Mouse (Mus musculus): ENCODE results near the gene Tmem201. TPM values are rescaled to one million over a fixed set of nuclear protein-coding genes. Genes with fewer than 3 reads are reported as not detected.

Gene Tmem201
- polyA plus RNA-seq (2016; fragmentation: Nextera tagmentation; extraction: Ambion mirVana): 50.7 and 52.1 TPM in 2 replicates

DNA sequence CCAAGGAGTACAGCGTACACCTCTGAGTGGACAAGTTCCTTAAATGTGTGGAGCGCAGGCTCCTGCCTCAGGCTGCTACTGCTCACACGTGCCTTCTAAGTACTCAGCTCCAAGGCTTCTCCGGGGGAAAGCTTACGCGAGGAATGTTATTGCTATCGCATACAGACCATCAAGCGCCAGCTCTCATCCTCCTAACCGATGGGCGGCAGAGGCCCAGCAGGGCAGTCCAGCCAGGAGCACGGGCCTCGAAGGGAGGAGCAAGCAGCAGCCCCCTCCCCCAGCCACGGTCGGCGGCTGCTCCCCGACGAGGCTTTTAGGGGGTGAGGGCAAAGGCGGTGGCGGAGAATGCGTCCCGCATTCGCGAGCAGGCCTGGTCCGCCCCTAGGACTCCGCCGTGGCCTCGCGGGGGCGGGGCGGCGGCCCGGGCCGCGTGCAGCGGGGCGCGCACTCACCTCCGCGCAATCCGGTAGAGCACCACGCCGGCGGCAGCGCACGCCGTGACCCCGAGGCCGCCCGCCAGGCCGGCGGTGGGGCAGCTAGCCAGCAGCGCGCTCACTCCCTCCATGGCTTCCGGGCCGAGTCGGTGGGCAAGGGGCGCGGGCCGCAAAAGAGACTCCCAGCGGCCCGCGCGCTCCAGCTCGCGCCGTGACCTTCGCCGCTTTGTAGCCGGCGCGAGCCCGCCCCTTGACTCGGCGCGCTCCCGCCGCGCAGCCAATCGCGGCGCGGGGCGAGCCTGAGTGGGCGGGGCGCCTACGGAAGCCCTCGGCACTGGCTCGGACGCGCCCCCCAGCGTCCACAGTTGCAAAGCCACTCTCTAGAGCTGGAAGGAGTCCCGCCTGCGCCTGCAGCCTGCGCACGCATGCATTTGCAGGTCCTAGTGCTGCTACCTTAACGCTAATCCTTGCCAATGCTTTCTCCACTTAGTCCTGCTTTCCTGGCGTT, at the start of gene Tmem201:
Tmem201 (minus strand) TSS at position 662 of the 942 bp plus-strand sequence.
- under 1% methylated on average over 97 of the region's 97 CpGs for WGBS
- Histone ChIP-seq H3K4me3 (peak within 1 kb of the TSS; percentile 88), H3K27me3 (ENCODE audit: low read depth, poor library complexity, severe bottlenecking) (no peaks in the 10 kb centered on the region), H3K4me1 (peaks cover 53% of the 10 kb centered on the region), H3K9me3 (replicated peaks) (no peaks in the 10 kb centered on the region), H3K27ac (peak within 1 kb of the TSS; percentile 96), H3K36me3 (peaks cover 34% of the 10 kb centered on the region)
- DNase-seq (ENCODE audit: low spot score): peak; percentile 96

DNA sequence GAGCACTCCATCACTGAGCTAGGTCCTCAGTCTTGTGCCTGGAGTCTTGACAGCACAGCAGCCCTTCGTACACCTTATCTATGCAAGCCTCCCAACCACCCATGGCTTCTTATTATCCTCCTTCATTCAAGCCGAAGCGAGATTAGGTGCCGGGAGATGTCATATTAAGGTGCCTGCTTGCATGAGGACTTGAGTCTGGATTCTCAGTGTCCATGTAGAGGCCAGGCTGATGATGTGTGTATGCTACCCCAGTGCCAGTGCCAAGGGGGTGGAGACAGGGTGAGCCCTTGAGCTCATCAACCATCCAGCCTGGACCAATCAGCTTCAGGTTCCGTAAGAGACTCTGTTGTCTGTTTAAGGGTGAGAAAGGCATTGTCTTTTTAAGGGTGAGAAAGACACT, 47.1 kb upstream of the Tmem201 start:
- no peak for DNase-seq (ENCODE audit: low spot score)
- Histone ChIP-seq H3K27ac (no peak overlapping the region), H3K27me3 (ENCODE audit: low read depth, poor library complexity, severe bottlenecking) (no peaks in the 10 kb centered on the region), H3K9me3 (replicated peaks) (no peaks in the 10 kb centered on the region), H3K36me3 (no peaks in the 10 kb centered on the region), H3K4me3 (no peak overlapping the region), H3K4me1 (peaks cover 8% of the 10 kb centered on the region; the same call in 1 of the 2 replicates)
- WGBS: 90% methylated on average over 5 of the region's 5 CpGs

DNA sequence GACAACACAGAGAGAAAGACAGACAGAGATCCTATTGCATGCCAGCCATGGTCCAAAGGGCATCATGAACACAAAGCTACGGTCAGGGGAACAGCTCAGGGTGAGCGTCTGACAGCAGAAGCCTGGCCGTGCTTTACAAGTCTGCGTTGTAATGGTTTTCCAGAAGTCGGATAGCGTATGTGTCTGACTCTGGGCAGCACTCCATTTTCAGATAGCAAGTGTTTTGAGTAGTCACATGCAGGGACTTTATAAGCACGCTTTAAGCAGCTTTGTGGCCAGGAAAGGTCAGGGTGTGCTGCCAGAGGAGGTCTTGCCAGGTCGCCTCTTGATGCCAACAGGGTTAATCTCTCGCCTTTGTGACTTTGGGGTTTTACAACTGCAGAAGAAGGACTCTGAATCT, 46.5 kb upstream of the Tmem201 start:
- no peaks in the 10 kb centered on the region for H3K9me3 ChIP-seq (replicated peaks)
- 84% methylated on average over 9 of the region's 9 CpGs for WGBS
- no peak overlapping the region for H3K27ac ChIP-seq
- no peak overlapping the region for H3K4me3 ChIP-seq
- H3K4me1 ChIP-seq: 0 out of 2 replicates have a peak, but pooled peaks cover 3% of the 10 kb centered on the region
- DNase-seq (ENCODE audit: low spot score): no peak
- no peaks in the 10 kb centered on the region for H3K27me3 ChIP-seq (ENCODE audit: low read depth, poor library complexity, severe bottlenecking)
- no peaks in the 10 kb centered on the region for H3K36me3 ChIP-seq

DNA sequence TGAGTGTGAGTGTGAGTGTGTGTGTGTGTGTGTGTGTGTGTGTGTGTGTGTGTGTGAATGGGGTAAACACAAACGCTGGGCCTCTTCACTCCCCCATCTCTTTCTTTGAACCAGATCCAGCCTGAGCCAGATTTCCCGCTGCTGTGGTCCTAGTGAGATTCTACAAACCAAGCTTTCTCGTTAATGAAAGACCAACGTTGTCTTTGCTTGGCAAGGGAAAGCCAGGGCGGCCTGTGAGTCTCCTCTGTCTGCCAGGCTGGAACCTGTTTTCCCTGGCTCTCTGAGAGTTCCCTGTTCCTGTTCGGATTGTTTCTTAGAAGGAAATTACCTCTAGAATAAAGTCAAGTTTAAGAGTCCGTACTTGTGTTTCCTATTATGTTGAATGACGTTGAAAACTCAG, 45.1 kb upstream of the Tmem201 start:
- Histone ChIP-seq H3K9me3 (replicated peaks) (no peaks in the 10 kb centered on the region), H3K4me1 (0 out of 2 replicates have a peak, but pooled peaks cover 3% of the 10 kb centered on the region), H3K36me3 (no peaks in the 10 kb centered on the region), H3K27me3 (ENCODE audit: low read depth, poor library complexity, severe bottlenecking) (no peaks in the 10 kb centered on the region), H3K4me3 (no peak overlapping the region), H3K27ac (peak overlapping the region; percentile 4; the same call in 1 of the 2 replicates)
- DNase-seq (ENCODE audit: low spot score): no peak
- WGBS: 77% methylated on average over 8 of the region's 8 CpGs

DNA sequence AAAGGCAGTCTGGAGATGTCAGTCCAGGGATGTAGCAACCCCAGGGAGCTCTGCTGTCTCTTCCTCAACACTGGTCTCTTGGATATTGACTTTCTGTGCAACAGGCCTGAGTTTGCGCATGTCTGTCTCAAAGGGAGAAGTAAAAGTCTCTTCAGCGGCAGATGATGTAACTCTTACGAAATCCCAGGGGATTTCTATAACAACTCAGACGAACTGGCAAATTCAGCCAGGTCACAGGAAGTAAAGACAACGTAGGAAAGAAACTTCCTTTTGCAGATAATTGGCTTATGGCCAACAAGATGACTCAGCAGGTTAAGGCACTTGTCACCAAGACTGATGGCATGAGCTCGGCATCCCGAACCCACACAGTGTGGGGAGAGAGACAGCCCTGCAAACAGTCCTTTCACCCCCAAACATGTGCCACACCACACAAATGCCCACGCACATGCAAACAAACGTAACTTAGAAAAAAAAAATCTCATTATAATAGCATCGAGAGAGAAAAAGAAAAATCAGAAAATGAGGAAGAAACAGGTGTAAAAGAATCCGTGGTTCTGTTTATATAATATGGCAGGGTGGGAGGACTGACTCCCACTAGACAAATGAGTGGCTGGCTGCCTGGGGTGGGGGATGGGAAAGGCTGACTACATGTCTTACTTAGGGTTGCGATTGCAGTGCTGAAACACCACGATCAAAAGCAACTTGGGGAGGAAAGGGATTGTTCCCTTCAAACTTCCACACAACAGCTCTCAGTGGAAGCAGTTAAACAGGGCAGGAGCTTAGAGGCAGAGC, 42.9 kb upstream of the Tmem201 start:
- Histone ChIP-seq H3K4me1 (0 out of 2 replicates have a peak, but pooled peaks cover 6% of the 10 kb centered on the region), H3K4me3 (no peak overlapping the region), H3K27me3 (ENCODE audit: low read depth, poor library complexity, severe bottlenecking) (peaks cover 9% of the 10 kb centered on the region; the same call in 1 of the 2 replicates), H3K36me3 (no peaks in the 10 kb centered on the region), H3K27ac (no peak overlapping the region), H3K9me3 (replicated peaks) (no peaks in the 10 kb centered on the region)
- no peak for DNase-seq (ENCODE audit: low spot score)
- 83% methylated on average over 13 of the region's 13 CpGs for WGBS

DNA sequence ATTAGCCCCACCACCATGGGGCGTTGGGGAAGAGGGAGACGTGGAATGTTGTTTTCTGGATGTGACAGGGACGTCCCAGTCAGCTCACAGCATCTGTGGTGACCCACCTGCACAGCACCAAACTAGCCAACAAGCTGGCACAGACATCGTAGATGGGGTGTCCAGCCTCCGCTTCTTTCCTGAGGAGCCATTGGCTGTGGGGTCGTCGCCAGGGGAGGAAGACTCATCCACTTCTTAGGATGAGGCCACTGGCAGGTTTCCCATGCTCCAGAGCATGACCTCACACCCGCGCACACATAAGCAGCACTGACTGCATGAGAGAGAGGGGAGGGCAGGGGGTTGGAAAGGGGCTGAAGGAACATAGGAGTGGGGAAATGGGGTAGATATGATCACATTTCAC, 42.1 kb upstream of the Tmem201 start:
- no peaks in the 10 kb centered on the region for H3K36me3 ChIP-seq
- no peak overlapping the region for H3K27ac ChIP-seq
- no peak for DNase-seq (ENCODE audit: low spot score)
- no peak overlapping the region for H3K4me3 ChIP-seq
- H3K4me1 ChIP-seq: 0 out of 2 replicates have a peak, but pooled peaks cover 7% of the 10 kb centered on the region
- no peaks in the 10 kb centered on the region for H3K9me3 ChIP-seq (replicated peaks)
- 80% methylated on average over 9 of the region's 9 CpGs for WGBS
- H3K27me3 ChIP-seq (ENCODE audit: low read depth, poor library complexity, severe bottlenecking): peaks cover 10% of the 10 kb centered on the region; the same call in 1 of the 2 replicates

DNA sequence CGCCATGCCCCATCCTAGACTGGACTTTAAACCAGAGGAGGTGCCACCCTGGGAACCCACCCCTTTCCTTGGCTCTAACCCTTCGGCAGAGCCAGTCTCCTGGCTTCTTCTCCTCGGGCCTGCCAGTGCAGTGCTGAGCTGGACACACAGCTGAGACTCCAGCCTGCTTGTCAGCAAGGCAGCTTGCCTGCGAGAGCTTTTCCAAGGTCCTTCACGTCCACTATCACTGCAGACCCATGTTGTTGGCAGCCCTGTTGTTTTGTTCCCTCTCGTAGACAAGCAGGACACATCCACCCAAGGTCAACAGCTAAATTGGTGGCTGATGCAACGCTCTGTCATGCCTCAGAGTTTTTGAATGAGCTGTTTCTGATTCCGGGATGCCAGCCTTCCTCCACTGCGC, 39.3 kb upstream of the Tmem201 start:
- Histone ChIP-seq H3K27ac (no peak overlapping the region), H3K36me3 (no peaks in the 10 kb centered on the region), H3K9me3 (replicated peaks) (no peaks in the 10 kb centered on the region), H3K4me1 (peaks cover 28% of the 10 kb centered on the region), H3K4me3 (no peak overlapping the region), H3K27me3 (ENCODE audit: low read depth, poor library complexity, severe bottlenecking) (peaks cover 10% of the 10 kb centered on the region; the same call in 1 of the 2 replicates)
- DNase-seq (ENCODE audit: low spot score): no peak
- 86% methylated on average over 9 of the region's 9 CpGs for whole genome bisulfite sequencing

DNA sequence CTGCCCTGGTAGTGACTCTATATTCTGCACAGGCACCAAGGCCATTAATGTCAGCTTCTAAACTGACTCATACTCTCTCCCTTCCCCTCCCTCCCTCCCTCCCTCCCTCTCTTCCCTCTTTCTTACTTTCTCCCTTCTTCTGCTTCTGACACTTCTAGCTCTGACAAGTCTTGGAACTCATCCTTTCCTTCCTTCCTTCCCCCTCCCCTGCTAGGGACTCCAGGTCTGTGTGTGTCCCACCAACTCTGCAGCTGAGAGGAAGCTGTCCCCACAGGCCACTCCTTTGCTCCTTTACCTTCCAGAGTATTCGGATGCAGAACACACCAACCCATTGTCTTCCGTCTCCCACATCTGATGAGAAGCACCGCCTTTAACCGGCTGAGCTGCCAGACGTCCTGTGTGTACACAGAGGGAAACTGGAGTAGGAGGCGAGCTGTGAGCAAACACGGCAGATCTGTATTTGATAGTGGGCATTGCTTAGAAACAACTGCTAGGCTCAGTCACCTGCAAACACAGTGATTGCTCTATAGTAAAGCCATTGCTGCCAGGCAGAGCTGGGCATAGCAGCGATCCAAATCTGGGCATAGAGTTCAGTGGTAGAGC, 38.0 kb upstream of the Tmem201 start:
- no peak overlapping the region for H3K4me3 ChIP-seq
- no peaks in the 10 kb centered on the region for H3K36me3 ChIP-seq
- H3K9me3 ChIP-seq (replicated peaks): no peaks in the 10 kb centered on the region
- WGBS: 46% methylated on average over 8 of the region's 8 CpGs
- peaks cover 10% of the 10 kb centered on the region; the same call in 1 of the 2 replicates for H3K27me3 ChIP-seq (ENCODE audit: low read depth, poor library complexity, severe bottlenecking)
- no peak overlapping the region for H3K27ac ChIP-seq
- peaks cover 29% of the 10 kb centered on the region for H3K4me1 ChIP-seq
- DNase-seq (ENCODE audit: low spot score): no peak

DNA sequence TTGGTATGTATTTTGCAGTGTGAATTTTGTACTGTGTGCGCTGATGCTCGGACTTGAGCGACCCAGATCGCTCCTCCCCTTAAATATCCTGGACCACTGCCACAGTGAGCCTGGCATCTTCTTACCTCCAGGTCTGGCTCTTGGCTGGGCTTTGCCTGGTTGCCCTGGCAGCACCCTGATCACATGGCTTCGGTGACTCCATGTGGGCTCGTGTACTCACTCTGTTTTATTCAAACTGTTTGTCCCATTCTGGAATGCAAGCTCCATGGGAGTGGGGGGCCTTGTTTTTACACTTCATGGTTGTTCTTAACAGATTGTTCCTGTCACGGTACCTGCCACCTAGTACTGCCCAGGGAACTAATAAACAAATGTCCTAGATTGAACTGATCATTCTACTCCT, 37.5 kb upstream of the Tmem201 start:
- no peaks in the 10 kb centered on the region for H3K9me3 ChIP-seq (replicated peaks)
- DNase-seq (ENCODE audit: low spot score): no peak
- no peak overlapping the region for H3K4me3 ChIP-seq
- no peaks in the 10 kb centered on the region for H3K36me3 ChIP-seq
- 78% methylated on average over 7 of the region's 7 CpGs for WGBS
- peaks cover 10% of the 10 kb centered on the region; the same call in 1 of the 2 replicates for H3K27me3 ChIP-seq (ENCODE audit: low read depth, poor library complexity, severe bottlenecking)
- no peak overlapping the region for H3K27ac ChIP-seq
- H3K4me1 ChIP-seq: peaks cover 29% of the 10 kb centered on the region

DNA sequence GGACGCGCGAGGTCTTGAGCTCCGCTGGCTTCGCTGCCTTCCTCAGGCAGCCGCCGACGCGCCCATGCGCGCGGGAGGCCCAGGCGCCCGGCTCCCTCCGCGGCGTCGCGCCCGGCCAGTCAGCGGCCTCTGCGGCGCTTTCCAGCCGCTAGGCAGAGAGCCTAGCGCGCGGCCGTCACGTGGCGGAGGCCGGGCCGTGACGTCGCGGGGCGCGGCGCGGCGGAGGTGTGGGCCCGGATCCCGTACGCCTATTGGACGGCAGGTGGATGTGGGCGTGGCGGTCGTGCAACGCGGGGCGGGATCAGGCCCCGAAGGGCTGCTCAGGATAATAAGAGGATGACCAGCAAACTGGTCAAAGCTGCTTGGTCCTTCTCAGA, 36.2 kb upstream of the Tmem201 start, which contains the start of gene Slc25a33:
Slc25a33 (minus strand) TSS at position 184 of the 377 bp plus-strand sequence.
- Histone ChIP-seq H3K36me3 (no peaks in the 10 kb centered on the region), H3K4me3 (peak within 1 kb of the TSS; percentile 82), H3K27me3 (ENCODE audit: low read depth, poor library complexity, severe bottlenecking) (peaks cover 10% of the 10 kb centered on the region; the same call in 1 of the 2 replicates), H3K4me1 (peaks cover 29% of the 10 kb centered on the region), H3K27ac (peak within 1 kb of the TSS; percentile 90), H3K9me3 (replicated peaks) (no peaks in the 10 kb centered on the region)
- DNase-seq (ENCODE audit: low spot score): peak; percentile 96
- WGBS: under 1% methylated on average over 51 of the region's 51 CpGs

DNA sequence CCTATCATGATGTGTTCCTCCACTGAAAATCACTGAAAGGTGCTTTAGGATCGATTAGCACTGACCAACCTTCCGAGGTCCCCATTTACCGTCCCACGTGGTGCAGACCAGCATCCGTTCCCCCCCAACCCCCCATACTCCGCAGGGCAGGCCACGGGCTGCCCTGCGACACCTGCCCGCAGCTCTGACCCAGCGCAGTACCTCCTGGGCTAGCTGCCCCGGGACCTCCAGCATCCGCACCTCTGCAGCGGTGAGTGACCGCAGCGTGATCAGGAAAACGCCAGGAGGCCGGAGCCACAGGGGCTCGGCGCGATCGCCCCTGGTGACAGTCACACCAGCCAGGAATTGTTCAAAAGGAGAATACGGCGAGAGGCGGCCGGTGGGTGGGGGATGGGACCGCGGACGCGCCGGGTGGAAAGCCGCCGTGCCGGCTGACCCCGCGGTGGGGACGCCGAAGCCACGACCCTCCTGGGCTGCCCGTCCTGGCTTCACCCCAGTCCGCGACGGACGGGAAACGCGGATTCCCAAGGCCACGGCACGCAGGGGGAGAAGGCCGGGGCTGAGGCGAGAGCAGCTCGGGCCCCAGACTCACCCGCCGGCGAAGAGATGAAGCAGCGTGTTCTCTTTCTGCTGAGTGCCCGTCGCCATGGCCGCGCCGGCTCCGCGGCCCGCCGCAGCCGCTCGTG, 35.7 kb upstream of the Tmem201 start:
- Histone ChIP-seq H3K4me3 (peak overlapping the region; percentile 82), H3K36me3 (no peaks in the 10 kb centered on the region), H3K9me3 (replicated peaks) (no peaks in the 10 kb centered on the region), H3K4me1 (peaks cover 29% of the 10 kb centered on the region), H3K27me3 (ENCODE audit: low read depth, poor library complexity, severe bottlenecking) (peaks cover 10% of the 10 kb centered on the region; the same call in 1 of the 2 replicates), H3K27ac (peak overlapping the region; percentile 90)
- under 1% methylated on average over 65 of the region's 65 CpGs for WGBS
- peak; percentile 76 for DNase-seq (ENCODE audit: low spot score)

DNA sequence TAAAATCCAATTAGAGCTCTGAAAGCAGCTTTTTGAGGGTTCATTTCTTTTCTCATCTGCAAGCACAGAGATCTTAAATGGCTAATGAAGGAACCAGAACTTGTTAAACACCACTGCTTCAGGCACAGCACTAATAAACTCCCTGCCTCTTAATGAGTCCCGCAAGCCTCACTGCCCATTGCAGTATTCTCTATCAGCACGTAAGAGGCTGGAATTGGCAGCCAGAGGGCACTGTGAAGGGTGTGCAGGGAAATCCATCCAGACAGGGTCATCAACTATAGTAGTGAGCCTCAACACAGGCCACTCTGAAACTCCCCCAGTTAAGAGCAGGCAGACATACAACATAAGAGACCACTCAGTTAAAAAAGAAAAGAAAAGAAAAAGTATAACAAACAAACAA, 34.5 kb upstream of the Tmem201 start:
- Histone ChIP-seq H3K27ac (no peak overlapping the region), H3K9me3 (replicated peaks) (no peaks in the 10 kb centered on the region), H3K27me3 (ENCODE audit: low read depth, poor library complexity, severe bottlenecking) (peaks cover 10% of the 10 kb centered on the region; the same call in 1 of the 2 replicates), H3K4me3 (peak overlapping the region; percentile 82), H3K4me1 (peaks cover 29% of the 10 kb centered on the region), H3K36me3 (no peaks in the 10 kb centered on the region)
- WGBS: 11% methylated on average over 2 of the region's 2 CpGs
- DNase-seq (ENCODE audit: low spot score): peak; percentile 46
